Mouse (Mus musculus) neural tube, embryonic 13.5 days (tissue): ENCODE measurements around the gene Car5b. TPM values are rescaled to one million over a fixed set of nuclear protein-coding genes. Genes with fewer than 3 reads are reported as not detected.

Experiments
- ATAC-seq: fragments of 200-750 bp; cut with Nextera tagmentation; 2 replicates; pipeline ENCODE4 v1.8.0; 2017; ENCODE audit warnings: low read depth, mild to moderate bottlenecking, moderate TSS enrichment, moderate library complexity
- H3K27ac ChIP-seq: fragments of 300-500 bp; sonication (generic); replicated peaks from 2 replicates; pipeline ENCODE4 v1.5.1; 2015; ENCODE audit warnings: moderate library complexity, mild to moderate bottlenecking, inconsistent platforms
- H3K27me3 ChIP-seq: fragments of 300-500 bp; sonication (generic); 2 replicates; pipeline ENCODE4 v1.6.1; 2015; ENCODE audit warnings: mild to moderate bottlenecking, inconsistent platforms
- H3K36me3 ChIP-seq: fragments of 300-500 bp; sonication (generic); 2 replicates; pipeline ENCODE4 v1.6.1; 2015; ENCODE audit warnings: mild to moderate bottlenecking, inconsistent platforms
- H3K4me1 ChIP-seq: fragments of 300-500 bp; sonication (generic); replicated peaks from 2 replicates; pipeline ENCODE4 v1.6.1; 2015; ENCODE audit warnings: inconsistent platforms
- H3K4me2 ChIP-seq: fragments of 300-500 bp; sonication (generic); 2 replicates; pipeline ENCODE4 v1.6.1; 2015; ENCODE audit warnings: inconsistent platforms, mild to moderate bottlenecking, moderate library complexity
- H3K4me3 ChIP-seq: fragments of 300-500 bp; sonication (generic); 2 replicates; pipeline ENCODE4 v1.5.1; 2015; ENCODE audit warnings: mild to moderate bottlenecking, inconsistent platforms
- H3K9ac ChIP-seq: fragments of 300-500 bp; sonication (generic); 2 replicates; pipeline ENCODE4 v1.6.1; 2015; ENCODE audit warnings: moderate library complexity, mild to moderate bottlenecking, inconsistent platforms
- H3K9me3 ChIP-seq: fragments of 300-500 bp; sonication (generic); 2 replicates; pipeline ENCODE4 v1.6.1; 2016; ENCODE audit warnings: inconsistent platforms
- WGBS: fragments of 180-500 bp; shearing (Covaris S2); methylation state at CpG from one replicate; pipeline ENCODE4 v1.1.7; 2015; 5-methylcytosine and 5-hydroxymethylcytosine counted together
- polyA plus RNA-seq: library from polyadenylated mRNA; unstranded; fragments of >200 nt; fragmentation: Nextera tagmentation; extraction: Ambion mirVana; gene quantifications from 2 replicates; pipeline ENCODE4 v1.2.1, GENCODE M21; 2015

Car5b gene
- polyA plus RNA-seq, 1 experiment from 2014 or later, result 0.73 TPM

GRCm38 (mm10) chrX:163957803-163958466, 69.9 kb downstream of the Car5b start:
- Histone ChIP-seq H3K27ac (peak overlapping the region; percentile 95), H3K4me2 (peak overlapping the region; percentile 62), H3K36me3 (peaks cover 24% of the 10 kb centered on the region), H3K9me3 (no peaks in the 10 kb centered on the region), H3K4me1 (peaks cover 15% of the 10 kb centered on the region; the same call in 1 of the 2 replicates), H3K27me3 (no peaks in the 10 kb centered on the region), H3K9ac (peak overlapping the region; percentile 81), H3K4me3 (peak overlapping the region; percentile 65)
- ATAC-seq, result peak; percentile 97
- WGBS, result 25% methylated on average over 43 of the region's 67 CpGs

- 35% methylated on average over 12 of the region's 12 CpGs for WGBS
- no peaks in the 10 kb centered on the region for H3K27me3 ChIP-seq
- H3K4me3 ChIP-seq, result peak overlapping the region; percentile 65
- H3K4me1 ChIP-seq, result peaks cover 15% of the 10 kb centered on the region; the same call in 1 of the 2 replicates
- H3K4me2 ChIP-seq, result peak overlapping the region; percentile 62
- no peak for ATAC-seq
- peaks cover 25% of the 10 kb centered on the region for H3K36me3 ChIP-seq
- peak overlapping the region; percentile 81 for H3K9ac ChIP-seq
- H3K27ac ChIP-seq, result peak overlapping the region; percentile 95; the same call in 1 of the 2 replicates
- no peaks in the 10 kb centered on the region for H3K9me3 ChIP-seq
Measured at GRCm38 (mm10) chrX:163957381-163957780, 70.4 kb downstream of the Car5b start.

GRCm38 (mm10) chrX:163951618-163952017, 76.2 kb downstream of the Car5b start:
- H3K4me3 ChIP-seq, result no peak overlapping the region
- no peaks in the 10 kb centered on the region for H3K9me3 ChIP-seq
- H3K27ac ChIP-seq, result no peak overlapping the region
- WGBS, result 91% methylated on average over 1 of the region's 1 CpGs
- ATAC-seq, result no peak
- no peaks in the 10 kb centered on the region for H3K4me1 ChIP-seq
- H3K27me3 ChIP-seq, result no peaks in the 10 kb centered on the region; the same call in 1 of the 2 replicates
- H3K36me3 ChIP-seq, result peaks cover 45% of the 10 kb centered on the region
- H3K9ac ChIP-seq, result no peak overlapping the region
- no peak overlapping the region for H3K4me2 ChIP-seq

DNA sequence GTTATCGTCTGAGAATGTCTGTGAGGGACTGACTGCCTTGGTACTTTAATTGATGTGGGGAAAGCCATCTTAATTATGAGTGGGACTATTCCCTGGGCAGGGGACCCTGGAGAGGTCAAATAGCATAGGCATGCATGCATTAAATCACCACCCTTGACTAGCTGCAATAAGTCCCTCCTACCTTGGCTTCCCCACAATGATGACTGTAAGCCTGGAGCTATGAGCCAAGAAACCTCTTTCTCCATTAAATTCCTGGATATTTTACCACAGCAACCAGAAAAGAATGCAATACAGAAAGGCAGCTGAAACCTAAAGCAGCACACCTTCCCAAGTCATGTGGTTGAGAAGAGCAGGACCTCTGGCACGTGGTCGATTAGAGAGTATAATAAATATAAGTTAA, 83.4 kb downstream of the Car5b start:
- H3K9me3 ChIP-seq, result no peaks in the 10 kb centered on the region
- H3K4me2 ChIP-seq, result no peak overlapping the region
- WGBS, result 92% methylated on average over 3 of the region's 3 CpGs
- no peak overlapping the region for H3K4me3 ChIP-seq
- no peak overlapping the region for H3K27ac ChIP-seq
- H3K27me3 ChIP-seq, result peaks cover 7% of the 10 kb centered on the region; the same call in 1 of the 2 replicates
- H3K9ac ChIP-seq, result no peak overlapping the region
- ATAC-seq, result no peak
- H3K4me1 ChIP-seq, result no peaks in the 10 kb centered on the region
- H3K36me3 ChIP-seq, result peaks cover 38% of the 10 kb centered on the region

DNA sequence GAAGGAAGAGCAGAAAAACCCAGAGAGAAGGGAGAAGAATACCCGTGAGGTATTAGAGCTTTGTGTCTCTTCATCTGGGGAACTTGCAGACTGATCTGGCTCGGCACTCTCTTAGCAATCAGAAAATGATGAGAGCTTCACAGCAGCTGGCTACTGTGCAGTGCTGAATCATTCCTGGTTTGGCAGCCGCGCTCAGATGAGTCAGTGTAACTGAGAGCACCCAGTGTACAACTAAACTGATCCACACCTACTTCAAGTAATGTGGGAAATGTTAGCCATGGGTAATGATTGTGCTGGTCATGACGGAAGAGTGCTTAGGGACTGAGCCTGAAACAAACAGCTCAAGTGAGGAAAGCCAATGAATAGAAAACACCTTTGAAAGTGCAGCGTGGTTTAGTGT, 89.2 kb downstream of the Car5b start:
- no peak overlapping the region for H3K4me2 ChIP-seq
- no peak overlapping the region for H3K27ac ChIP-seq
- H3K36me3 ChIP-seq, result peaks cover 29% of the 10 kb centered on the region
- H3K9me3 ChIP-seq, result no peaks in the 10 kb centered on the region
- WGBS, result 92% methylated on average over 6 of the region's 6 CpGs
- no peaks in the 10 kb centered on the region for H3K4me1 ChIP-seq
- H3K27me3 ChIP-seq, result peaks cover 11% of the 10 kb centered on the region
- H3K4me3 ChIP-seq, result no peak overlapping the region
- H3K9ac ChIP-seq, result no peak overlapping the region
- ATAC-seq, result no peak

DNA sequence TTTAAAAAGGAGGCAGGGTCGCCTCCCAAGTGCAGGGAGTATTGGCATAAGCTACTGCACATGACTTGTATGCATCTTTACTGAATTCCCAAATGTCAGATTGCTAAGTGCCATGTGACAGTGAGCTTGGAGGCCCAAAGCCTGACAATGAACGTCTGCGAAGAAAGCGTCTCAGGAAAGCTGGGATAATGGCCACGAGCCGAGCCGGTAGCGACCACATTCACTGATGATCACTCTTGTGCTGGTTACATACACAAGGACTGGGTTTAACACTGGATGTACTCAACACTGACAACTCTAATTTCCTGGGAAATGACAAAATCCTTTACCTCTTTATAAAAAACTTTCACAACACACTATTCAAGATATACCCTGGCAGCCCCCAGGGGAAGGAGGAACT, 93.1 kb downstream of the Car5b start:
- no peaks in the 10 kb centered on the region for H3K4me1 ChIP-seq
- ATAC-seq, result no peak
- no peak overlapping the region for H3K4me3 ChIP-seq
- H3K4me2 ChIP-seq, result no peak overlapping the region
- H3K9me3 ChIP-seq, result no peaks in the 10 kb centered on the region
- 0 out of 2 replicates have a peak, but pooled peaks cover 12% of the 10 kb centered on the region for H3K36me3 ChIP-seq
- peaks cover 18% of the 10 kb centered on the region for H3K27me3 ChIP-seq
- H3K27ac ChIP-seq, result no peak overlapping the region
- 80% methylated on average over 8 of the region's 8 CpGs for WGBS
- H3K9ac ChIP-seq, result no peak overlapping the region

- no peak overlapping the region for H3K27ac ChIP-seq
- H3K4me2 ChIP-seq, result no peak overlapping the region
- no peak overlapping the region for H3K9ac ChIP-seq
- no peak for ATAC-seq
- no peaks in the 10 kb centered on the region for H3K36me3 ChIP-seq
- no peaks in the 10 kb centered on the region for H3K9me3 ChIP-seq
- peaks cover 22% of the 10 kb centered on the region for H3K27me3 ChIP-seq
- no peaks in the 10 kb centered on the region for H3K4me1 ChIP-seq
- no peak overlapping the region for H3K4me3 ChIP-seq
Measured at GRCm38 (mm10) chrX:163929550-163929949, 98.2 kb downstream of the Car5b start.

Other genes with a start within 250 kb of the Car5b start
- gene Ap1s2, start 119.0 kb downstream of the Car5b start, polyA plus RNA-seq, result 89.9 and 90.3 TPM in 2 replicates
- gene Zrsr2, start 69.3 kb downstream of the Car5b start, polyA plus RNA-seq, result 58.5 and 61.6 TPM in 2 replicates
- gene Siah1b, start 48.5 kb upstream of the Car5b start, polyA plus RNA-seq, result 24.1 and 24.3 TPM in 2 replicates
- gene Cltrn, start 60.8 kb upstream of the Car5b start, polyA plus RNA-seq, result not detected in 2 replicates
- not detected in 2 replicates for gene Ace2, start 111.3 kb upstream of the Car5b start, polyA plus RNA-seq
- gene Bmx, start 230.2 kb upstream of the Car5b start, polyA plus RNA-seq, result 0.12 and 0.31 TPM in 2 replicates
- gene Pir, start 241.4 kb upstream of the Car5b start, polyA plus RNA-seq, result 3.2 and 3.7 TPM in 2 replicates